Mouse (Mus musculus): ENCODE results near the gene Klk1b5.

GRCm38 (mm10) chr7:44247971-44248370 is 32.2 kb downstream of the Klk1b5 start:
- TF ChIP-seq TAL1 (IDR thresholded peaks at IDR 0.05; ENCODE audit: low read length), result no peak
- TF ChIP-seq GATA1 (IDR thresholded peaks at IDR 0.05; ENCODE audit: low read length), result no peak

Measured in erythroblast, embryonic 14.5 days (primary cell).